Mouse (Mus musculus) neural tube, embryonic 14.5 days (tissue): ENCODE data around the gene Peak1. TPM values are rescaled to one million over a fixed set of nuclear protein-coding genes. Genes with fewer than 3 reads are reported as not detected.

Source experiments
- ATAC-seq: fragments of 200-750 bp; cut with Nextera tagmentation; 2 replicates; pipeline ENCODE4 v1.8.0; 2017; ENCODE audit warnings: low read depth, mild to moderate bottlenecking, moderate TSS enrichment, moderate library complexity
- H3K27ac ChIP-seq: fragments of 300-500 bp; sonication (generic); 2 replicates; pipeline ENCODE4 v1.5.1; 2014; ENCODE audit warnings: low read depth, mild to moderate bottlenecking, control low read depth, low read length, moderate library complexity, mixed read lengths
- H3K27me3 ChIP-seq: fragments of 300-500 bp; sonication (generic); 2 replicates; pipeline ENCODE4 v1.6.1; 2014; ENCODE audit warnings: low read length; ENCODE audit not compliant: control insufficient read depth, insufficient read depth
- H3K36me3 ChIP-seq: fragments of 300-500 bp; sonication (generic); 2 replicates; pipeline ENCODE4 v1.6.1; 2014; ENCODE audit warnings: low read length, mixed read lengths; ENCODE audit not compliant: control insufficient read depth, insufficient read depth
- H3K4me1 ChIP-seq: fragments of 300-500 bp; sonication (generic); 2 replicates; pipeline ENCODE4 v1.6.1; 2014; ENCODE audit warnings: low read length; ENCODE audit not compliant: control insufficient read depth, insufficient read depth
- H3K4me2 ChIP-seq: fragments of 300-500 bp; sonication (generic); 2 replicates; pipeline ENCODE4 v1.6.1; 2014; ENCODE audit warnings: mild to moderate bottlenecking, low read depth, low read length, control low read depth
- H3K4me3 ChIP-seq: fragments of 300-500 bp; sonication (generic); 2 replicates; pipeline ENCODE4 v1.5.1; 2014; ENCODE audit warnings: low read depth, low read length, control low read depth, mixed read lengths
- H3K9ac ChIP-seq: fragments of 300-500 bp; sonication (generic); replicated peaks from 2 replicates; pipeline ENCODE4 v1.6.1; 2014; ENCODE audit warnings: low read depth, mild to moderate bottlenecking, control low read depth, low read length, mixed read lengths
- H3K9me3 ChIP-seq: fragments of 300-500 bp; sonication (generic); 2 replicates; pipeline ENCODE4 v1.6.1; 2016; ENCODE audit warnings: low read length; ENCODE audit not compliant: control insufficient read depth
- WGBS: fragments of 180-500 bp; shearing (Covaris S2); extraction: QIAGEN DNeasy Blood & Tissue Kit; methylation state at CpG from one replicate; pipeline ENCODE4 v1.1.7; 2014; 5-methylcytosine and 5-hydroxymethylcytosine counted together
- polyA plus RNA-seq: library from polyadenylated mRNA; unstranded; fragments of >200 nt; fragmentation: Nextera tagmentation; extraction: Ambion mirVana; gene quantifications from 2 replicates; pipeline ENCODE4 v1.2.1, GENCODE M21; 2014

Peak1 gene
- polyA plus RNA-seq, 1 experiment from 2014 or later = 9.0 TPM

DNA sequence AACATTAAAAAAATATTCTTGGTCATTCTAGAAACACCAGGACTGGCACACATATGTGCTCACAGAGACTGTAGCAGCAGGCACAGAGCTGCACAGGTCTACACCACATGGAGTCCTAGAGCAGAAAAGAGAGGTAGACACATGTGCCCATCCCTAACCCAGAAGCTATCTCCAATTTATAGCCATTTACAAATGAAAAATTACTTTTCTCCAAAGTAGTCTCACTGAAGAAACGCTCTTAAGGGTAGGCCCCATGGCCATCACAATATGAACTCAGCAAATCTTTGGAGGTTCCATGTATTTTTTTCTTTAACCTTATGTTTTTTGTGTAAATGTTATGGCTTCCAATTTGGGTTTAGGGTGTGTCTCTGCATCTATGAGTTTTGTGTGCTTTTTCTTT, 2.4 kb upstream of the Peak1 start:
- 98% methylated on average over 1 of the region's 1 CpGs for WGBS
- Histone ChIP-seq H3K4me1 (peaks cover 21% of the 10 kb centered on the region), H3K27me3 (no peaks in the 10 kb centered on the region), H3K4me2 (no peak overlapping the region), H3K27ac (no peak overlapping the region), H3K36me3 (no peaks in the 10 kb centered on the region), H3K4me3 (no peak overlapping the region), H3K9me3 (no peaks in the 10 kb centered on the region), H3K9ac (no peak overlapping the region)
- no peak for ATAC-seq

DNA sequence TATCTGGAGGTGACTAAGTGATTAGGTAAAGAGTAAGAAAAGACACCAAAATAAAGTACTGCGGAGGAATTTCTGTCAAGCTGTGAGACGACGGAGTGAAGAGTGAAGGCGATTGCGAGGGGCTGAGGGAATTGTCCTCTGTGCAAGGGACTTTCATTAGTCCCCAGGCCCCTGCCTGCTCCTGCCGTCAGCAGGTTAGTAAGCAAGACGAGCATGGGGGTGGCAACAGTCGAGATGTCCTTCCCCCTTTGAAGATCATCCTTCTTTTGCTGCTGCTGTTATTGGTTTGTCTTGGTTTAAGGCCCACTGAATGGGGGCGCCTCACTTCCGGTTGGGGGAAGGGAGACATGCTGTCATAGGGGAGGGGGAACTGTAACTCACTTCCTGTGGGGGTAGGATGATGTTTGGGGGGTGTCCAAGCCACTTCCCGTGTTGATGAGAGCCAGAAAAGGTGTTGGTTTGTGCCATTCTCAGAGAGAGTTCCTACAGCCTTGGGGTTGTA, 922 bp upstream of the Peak1 start:
- WGBS = 1% methylated on average over 11 of the region's 11 CpGs
- Histone ChIP-seq H3K27me3 (no peaks in the 10 kb centered on the region), H3K9me3 (no peaks in the 10 kb centered on the region), H3K4me1 (peaks cover 21% of the 10 kb centered on the region), H3K4me2 (peak overlapping the region; percentile 54), H3K27ac (peak overlapping the region; percentile 94), H3K4me3 (peak overlapping the region; percentile 69), H3K36me3 (no peaks in the 10 kb centered on the region), H3K9ac (peak overlapping the region; percentile 63)
- ATAC-seq = peak; percentile 44

DNA sequence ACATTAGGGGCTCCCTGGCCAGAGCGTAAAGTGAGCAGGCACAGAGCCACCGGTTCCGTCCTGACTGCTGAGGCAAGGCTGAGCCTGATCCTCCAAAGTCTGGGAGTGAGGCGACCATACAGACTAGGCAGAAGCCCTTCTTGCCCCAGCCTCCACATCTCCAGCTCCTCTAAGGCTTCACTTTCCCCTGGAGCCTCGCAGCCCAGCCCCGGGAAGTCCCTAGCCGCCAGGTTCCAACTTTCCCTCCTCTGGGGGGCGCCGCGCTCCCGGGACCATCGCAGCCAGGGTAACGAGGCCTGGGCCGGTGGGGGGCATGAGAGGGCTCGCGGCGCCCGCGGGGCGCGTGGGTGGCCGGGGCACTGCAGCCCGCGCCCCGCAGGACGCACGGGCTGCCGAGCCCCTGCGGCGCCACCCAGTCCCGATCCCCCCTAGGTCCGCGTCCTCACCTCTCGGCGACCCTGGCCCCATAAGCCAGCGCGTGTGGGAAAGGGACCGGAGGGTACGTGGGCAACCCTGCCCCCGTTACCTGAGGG, 386 bp downstream of the Peak1 start:
- peak overlapping the region; percentile 76 for H3K9ac ChIP-seq
- peaks cover 20% of the 10 kb centered on the region for H3K4me1 ChIP-seq
- no peaks in the 10 kb centered on the region for H3K27me3 ChIP-seq
- under 1% methylated on average over 29 of the region's 40 CpGs for WGBS
- peak overlapping the region; percentile 54 for H3K4me2 ChIP-seq
- H3K36me3 ChIP-seq = no peaks in the 10 kb centered on the region
- no peaks in the 10 kb centered on the region for H3K9me3 ChIP-seq
- H3K4me3 ChIP-seq = peak overlapping the region; percentile 69
- peak overlapping the region; percentile 82 for H3K27ac ChIP-seq
- ATAC-seq = peak; percentile 77; the same call in 1 of the 2 replicates

DNA sequence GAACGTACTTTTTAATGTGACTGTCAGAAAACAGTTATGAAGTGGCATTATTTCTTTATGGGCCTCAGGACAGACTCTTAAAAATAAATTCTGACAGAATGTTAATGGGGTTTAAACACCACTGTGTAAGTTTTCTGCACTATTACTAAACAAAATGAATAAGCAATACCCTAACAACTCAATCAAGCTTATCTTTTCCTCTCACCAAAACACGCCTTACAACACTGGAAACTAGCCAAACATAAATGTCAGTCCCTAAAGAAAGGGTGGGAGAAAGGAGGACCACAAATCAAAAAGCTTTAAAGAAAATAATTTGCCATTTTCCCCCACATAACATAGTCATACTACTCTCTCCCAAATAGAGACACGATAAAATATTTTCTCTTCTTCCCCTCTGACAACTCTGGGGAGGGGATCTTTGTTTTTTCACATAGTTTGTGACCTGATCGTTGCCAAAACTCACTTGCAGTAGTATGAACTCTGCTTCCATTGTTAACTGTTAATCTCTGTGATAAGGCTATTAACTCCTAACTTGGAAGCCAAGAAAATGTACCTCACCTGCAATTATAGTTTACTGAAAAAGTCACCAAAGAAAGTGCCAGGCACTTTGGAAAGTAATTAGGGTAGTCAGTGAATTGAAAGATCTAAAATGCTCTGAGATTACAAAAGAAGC, 1.8 kb downstream of the Peak1 start:
- no peaks in the 10 kb centered on the region for H3K36me3 ChIP-seq
- no peak overlapping the region for H3K27ac ChIP-seq
- no peak overlapping the region for H3K9ac ChIP-seq
- no peak overlapping the region for H3K4me3 ChIP-seq
- peak overlapping the region; percentile 9; the same call in 1 of the 2 replicates for H3K4me2 ChIP-seq
- no peaks in the 10 kb centered on the region for H3K27me3 ChIP-seq
- peaks cover 9% of the 10 kb centered on the region for H3K4me1 ChIP-seq
- no peak for ATAC-seq
- no peaks in the 10 kb centered on the region for H3K9me3 ChIP-seq
- 56% methylated on average over 4 of the region's 4 CpGs for WGBS

DNA sequence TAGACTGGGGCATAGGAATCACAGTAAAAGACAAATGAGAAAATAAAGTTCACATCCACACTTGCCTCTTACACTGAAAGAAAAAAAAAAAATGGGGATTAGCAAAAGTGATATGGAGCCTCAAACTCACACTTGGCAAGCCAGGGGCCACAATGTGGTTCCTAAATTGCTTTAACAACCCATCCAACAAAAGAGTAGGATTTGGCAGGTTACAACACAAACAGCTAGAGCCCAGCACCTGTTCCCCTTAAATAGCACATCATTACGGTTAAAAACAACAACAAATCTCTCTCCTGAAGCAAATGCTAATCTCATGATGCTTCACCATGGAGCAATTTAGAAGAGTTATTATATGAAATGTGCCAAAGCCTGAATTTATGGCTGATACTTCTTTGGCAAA, 2.5 kb downstream of the Peak1 start:
- Histone ChIP-seq H3K27ac (no peak overlapping the region), H3K27me3 (no peaks in the 10 kb centered on the region), H3K36me3 (no peaks in the 10 kb centered on the region), H3K9me3 (no peaks in the 10 kb centered on the region), H3K4me2 (no peak overlapping the region), H3K9ac (no peak overlapping the region), H3K4me3 (no peak overlapping the region), H3K4me1 (peaks cover 9% of the 10 kb centered on the region)
- no peak for ATAC-seq
- 24% methylated on average over 1 of the region's 1 CpGs for WGBS

DNA sequence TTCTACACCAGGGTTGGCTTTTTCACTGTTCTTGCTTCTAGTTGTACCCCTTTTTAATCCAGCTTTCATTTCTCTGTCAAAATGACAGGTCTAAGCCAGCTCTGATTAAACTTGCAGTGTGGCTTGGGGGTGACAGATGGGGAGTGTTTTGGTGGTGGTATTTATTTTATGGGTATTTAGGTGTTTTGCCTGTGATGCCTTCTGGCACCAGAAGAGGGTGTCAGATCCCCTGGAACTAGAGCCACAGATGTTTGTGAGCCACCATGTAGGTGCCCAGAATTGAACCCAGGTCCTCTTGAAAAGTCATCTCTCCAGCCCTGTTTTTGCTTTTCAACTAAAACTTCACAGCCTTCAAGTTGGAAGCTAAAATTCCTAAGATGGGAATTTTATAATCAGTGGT, 3.5 kb downstream of the Peak1 start:
- H3K27me3 ChIP-seq = no peaks in the 10 kb centered on the region
- no peaks in the 10 kb centered on the region for H3K9me3 ChIP-seq
- ATAC-seq = no peak
- H3K9ac ChIP-seq = no peak overlapping the region
- H3K27ac ChIP-seq = no peak overlapping the region
- H3K36me3 ChIP-seq = no peaks in the 10 kb centered on the region
- H3K4me2 ChIP-seq = no peak overlapping the region
- peaks cover under 1% of the 10 kb centered on the region; the same call in 1 of the 2 replicates for H3K4me1 ChIP-seq
- no peak overlapping the region for H3K4me3 ChIP-seq

DNA sequence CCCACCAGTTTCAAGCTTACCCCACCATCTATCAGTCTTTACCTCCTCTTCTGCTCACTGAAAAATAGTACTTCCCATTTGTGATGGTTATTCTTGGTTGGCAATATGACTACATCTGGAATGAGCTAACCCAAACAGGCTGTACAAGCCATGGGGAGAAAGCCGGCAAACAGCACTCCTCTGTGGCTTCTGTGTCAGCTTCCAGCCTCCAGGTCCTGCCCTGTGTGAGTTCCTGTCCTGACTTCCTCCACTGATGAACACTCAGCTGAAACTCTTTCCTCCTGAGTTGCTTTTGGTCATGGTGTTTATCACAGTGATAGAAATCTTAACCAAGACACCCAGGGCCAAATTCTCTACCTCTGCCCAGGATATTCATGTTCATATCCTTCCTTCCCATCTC, 5.2 kb downstream of the Peak1 start:
- H3K27me3 ChIP-seq = no peaks in the 10 kb centered on the region

DNA sequence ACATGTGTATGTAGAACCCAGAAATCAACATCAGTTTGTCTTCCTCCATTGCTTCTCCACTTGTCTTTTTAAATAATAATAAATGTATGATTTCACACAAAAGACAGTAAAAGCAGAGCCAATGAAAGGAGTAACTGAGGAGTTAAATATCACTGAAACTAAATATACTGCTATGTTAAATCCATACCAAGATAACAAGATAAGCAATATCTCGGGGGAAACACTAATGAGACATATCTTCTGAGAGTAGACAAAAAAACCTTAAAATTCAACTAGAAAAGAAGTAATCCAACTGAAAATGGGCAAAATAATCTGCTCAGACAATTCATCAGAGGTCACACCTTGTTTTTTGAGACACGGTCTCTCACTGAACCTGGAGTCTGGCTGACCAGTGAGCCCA, 7.9 kb downstream of the Peak1 start:
- 91% methylated on average over 2 of the region's 2 CpGs for WGBS
- H3K4me3 ChIP-seq = no peak overlapping the region
- H3K9ac ChIP-seq = no peak overlapping the region
- no peaks in the 10 kb centered on the region for H3K27me3 ChIP-seq
- no peaks in the 10 kb centered on the region for H3K36me3 ChIP-seq
- H3K27ac ChIP-seq = no peak overlapping the region
- no peaks in the 10 kb centered on the region for H3K4me1 ChIP-seq
- H3K9me3 ChIP-seq = no peaks in the 10 kb centered on the region
- no peak overlapping the region for H3K4me2 ChIP-seq
- ATAC-seq = no peak

More for the DNA sequence above, 5.2 kb downstream of the Peak1 start:
- Histone ChIP-seq H3K9me3 (no peaks in the 10 kb centered on the region), H3K4me2 (no peak overlapping the region), H3K36me3 (no peaks in the 10 kb centered on the region), H3K27ac (no peak overlapping the region), H3K4me3 (no peak overlapping the region), H3K9ac (no peak overlapping the region), H3K4me1 (no peaks in the 10 kb centered on the region; the same call in 1 of the 2 replicates)
- ATAC-seq = no peak
- 89% methylated on average over 1 of the region's 1 CpGs for WGBS

DNA sequence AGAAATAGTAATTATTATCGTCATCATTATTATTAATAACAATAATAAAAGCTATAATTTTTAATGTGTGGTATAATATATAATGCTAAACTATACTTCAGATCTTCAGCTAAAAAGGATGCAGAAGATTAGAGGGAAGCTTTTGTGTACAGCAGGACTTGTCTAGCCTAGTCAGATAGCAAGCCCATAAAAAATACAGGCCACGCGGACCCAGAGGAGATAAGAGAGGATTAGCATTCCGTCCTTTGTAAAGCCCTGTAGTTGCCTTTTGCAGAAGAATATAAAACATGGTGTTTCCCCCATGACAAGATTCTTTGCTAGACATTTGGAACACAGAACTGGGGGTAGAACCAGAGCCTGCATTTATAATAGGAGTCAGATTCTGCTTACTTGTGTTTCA, 13.2 kb downstream of the Peak1 start:
- 73% methylated on average over 4 of the region's 4 CpGs for WGBS
- no peak overlapping the region for H3K4me2 ChIP-seq

More for the DNA sequence above, 13.2 kb downstream of the Peak1 start:
- no peaks in the 10 kb centered on the region for H3K36me3 ChIP-seq
- H3K9me3 ChIP-seq = no peaks in the 10 kb centered on the region
- no peak overlapping the region for H3K9ac ChIP-seq
- no peak overlapping the region for H3K4me3 ChIP-seq
- no peak for ATAC-seq
- H3K27me3 ChIP-seq = no peaks in the 10 kb centered on the region
- H3K27ac ChIP-seq = no peak overlapping the region
- no peaks in the 10 kb centered on the region for H3K4me1 ChIP-seq
